Mouse (Mus musculus) G1E-ER4 (cell line): ENCODE results near the gene Abhd5. TPM values are rescaled to one million over a fixed set of nuclear protein-coding genes. Genes with fewer than 3 reads are reported as not detected.
A peak's percentile ranks its signal among the peaks of the same experiment; 100 is the strongest.

Experiments used
- GATA1 ChIP-seq: IDR thresholded peaks from one replicate; pipeline ENCODE4 v1.8.0; 2012; ENCODE audit warnings: low read length, inconsistent platforms
- polyA plus RNA-seq: library from polyadenylated mRNA; stranded (reverse); fragments of >175 nt; gene quantifications from 2 replicates; pipeline ENCODE4 v1.2.3, GENCODE M21; 2012

The Abhd5 gene
- 26.3 and 34.1 TPM in 2 replicates for polyA plus RNA-seq

- no peak for TF ChIP-seq GATA1
These were observed at the start of gene Abhd5 for GRCm38 (mm10) chr9:122351303-122352024. Gene Abhd5, plus strand, starts transcription at chr9:122351608.

GRCm38 (mm10) chr9:122305302-122305701, 46.1 kb upstream of the Abhd5 start:
- TF ChIP-seq GATA1 = no peak

- TF ChIP-seq GATA1 = peak; percentile 14
These were observed 42.1 kb upstream of the Abhd5 start for GRCm38 (mm10) chr9:122309013-122309980.

DNA sequence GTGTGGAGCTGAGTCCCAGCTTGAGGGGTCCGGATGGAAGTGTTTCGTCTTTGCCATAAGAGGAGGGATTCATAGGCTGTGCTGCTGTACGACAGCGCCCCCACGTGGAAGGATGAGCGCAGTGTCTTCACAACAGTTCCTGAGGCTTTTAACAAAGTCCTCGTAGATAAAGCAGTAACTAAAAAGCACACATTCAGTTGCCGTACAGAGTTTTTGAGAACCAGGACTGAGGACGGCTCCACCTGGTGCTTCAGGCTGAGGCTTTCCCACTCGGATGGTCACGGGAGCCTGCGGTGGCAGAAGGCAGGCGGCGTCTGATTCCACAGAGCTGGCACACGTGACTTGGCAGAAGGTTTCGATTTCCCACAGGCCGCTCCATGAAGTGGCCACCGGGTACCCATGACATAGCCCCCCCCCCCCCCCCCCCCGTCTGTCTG, 40.8 kb upstream of the Abhd5 start:
- TF ChIP-seq GATA1 = no peak

GRCm38 (mm10) chr9:122311051-122311760, 40.2 kb upstream of the Abhd5 start:
- TF ChIP-seq GATA1 = no peak

DNA sequence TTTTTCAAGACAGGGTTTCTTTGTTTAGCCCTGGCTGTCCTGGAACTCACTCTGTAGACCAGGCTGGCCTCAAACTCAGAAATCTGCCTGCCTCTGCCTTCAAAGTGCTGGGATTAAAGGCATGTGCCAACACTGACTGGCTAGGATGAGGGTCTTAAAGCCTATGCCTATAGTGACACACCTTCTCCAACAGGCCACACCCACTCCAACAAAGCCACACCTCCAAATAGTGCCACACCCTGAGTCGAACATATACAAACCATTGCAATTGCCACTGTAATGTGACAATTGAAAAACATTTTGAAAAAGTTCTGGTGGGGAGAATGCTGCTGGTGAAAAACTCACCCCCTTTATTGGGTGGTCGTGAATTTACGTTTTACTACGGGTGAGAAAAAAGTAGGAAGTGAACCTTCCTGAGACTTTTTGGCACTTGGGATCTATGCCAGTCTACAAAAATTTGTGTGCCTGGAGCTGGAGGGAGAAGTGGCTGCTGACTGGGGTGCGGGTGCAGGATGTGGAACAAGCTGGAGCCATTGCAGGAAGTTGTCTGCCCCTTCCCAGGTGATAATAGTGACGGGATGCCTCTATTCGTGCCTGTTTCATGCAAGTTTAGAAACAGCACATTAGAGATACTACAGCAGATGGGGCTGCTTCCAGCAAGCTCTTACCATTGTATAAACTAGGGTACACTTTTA, 39.0 kb upstream of the Abhd5 start:
- TF ChIP-seq GATA1 = no peak

DNA sequence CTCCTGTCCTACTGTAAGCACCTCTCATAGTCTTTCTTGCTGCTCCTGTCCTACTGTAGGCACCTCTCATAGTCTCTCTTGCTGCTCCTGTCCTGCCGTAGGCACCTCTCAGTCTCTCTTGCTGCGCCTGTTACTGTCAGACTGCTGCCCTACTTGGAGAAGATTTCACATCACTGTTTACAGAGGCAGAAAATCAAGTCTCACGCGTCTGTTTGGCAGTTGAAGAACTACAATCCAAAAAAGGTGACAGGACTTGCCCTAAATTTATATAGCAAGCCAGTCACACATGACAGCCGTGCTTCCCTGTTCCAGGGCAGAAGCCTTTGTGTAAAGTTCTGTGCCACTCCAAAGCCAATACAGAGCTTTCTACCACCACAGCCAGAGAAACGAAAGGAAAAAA, 37.0 kb upstream of the Abhd5 start:
- TF ChIP-seq GATA1 = no peak

- no peak for TF ChIP-seq GATA1
These were observed 36.5 kb upstream of the Abhd5 start for GRCm38 (mm10) chr9:122314942-122315341.

- no peak for TF ChIP-seq GATA1
These were observed 35.9 kb upstream of the Abhd5 start for GRCm38 (mm10) chr9:122315501-122315900.

DNA sequence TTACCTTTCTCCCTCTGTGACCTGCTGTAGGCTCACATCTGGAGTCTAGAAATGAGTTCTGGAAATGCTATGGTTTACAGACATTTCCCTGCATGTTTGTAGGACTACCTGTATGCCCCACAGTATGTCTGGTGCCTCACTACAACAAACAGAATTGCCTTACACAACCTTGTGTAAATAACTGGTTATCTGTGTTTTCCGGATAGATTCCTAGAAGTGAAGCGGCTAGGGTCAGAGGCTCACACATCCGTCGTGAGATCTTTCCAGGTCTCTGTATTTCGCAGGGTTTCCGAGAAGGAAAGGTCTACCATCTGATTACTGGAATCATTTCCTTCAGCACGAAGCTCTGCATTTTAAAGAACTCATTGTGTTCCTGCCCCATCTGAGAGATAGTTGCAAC, 34.8 kb upstream of the Abhd5 start:
- no peak for TF ChIP-seq GATA1

GRCm38 (mm10) chr9:122320626-122321025, 30.8 kb upstream of the Abhd5 start:
- no peak for TF ChIP-seq GATA1

DNA sequence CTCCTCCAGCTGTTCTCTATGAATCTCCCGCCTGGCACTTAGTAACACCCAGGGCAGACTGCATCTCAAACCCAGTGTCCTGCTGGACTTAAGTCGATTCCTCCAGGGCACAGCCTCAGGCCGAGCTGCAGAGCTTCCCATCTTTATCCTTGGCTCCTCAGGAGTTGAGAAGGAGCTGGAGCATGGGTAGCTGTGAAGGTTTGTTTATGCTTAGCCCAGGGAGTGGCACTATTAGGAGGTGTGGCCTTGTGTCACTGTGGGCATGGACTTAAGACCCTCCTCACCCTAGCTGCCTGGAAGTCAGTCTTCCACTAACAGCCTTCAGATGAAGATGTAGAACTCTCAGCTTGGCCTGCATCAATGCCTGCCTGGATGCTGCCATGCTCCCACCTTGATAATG, 29.1 kb upstream of the Abhd5 start:
- no peak for TF ChIP-seq GATA1

DNA sequence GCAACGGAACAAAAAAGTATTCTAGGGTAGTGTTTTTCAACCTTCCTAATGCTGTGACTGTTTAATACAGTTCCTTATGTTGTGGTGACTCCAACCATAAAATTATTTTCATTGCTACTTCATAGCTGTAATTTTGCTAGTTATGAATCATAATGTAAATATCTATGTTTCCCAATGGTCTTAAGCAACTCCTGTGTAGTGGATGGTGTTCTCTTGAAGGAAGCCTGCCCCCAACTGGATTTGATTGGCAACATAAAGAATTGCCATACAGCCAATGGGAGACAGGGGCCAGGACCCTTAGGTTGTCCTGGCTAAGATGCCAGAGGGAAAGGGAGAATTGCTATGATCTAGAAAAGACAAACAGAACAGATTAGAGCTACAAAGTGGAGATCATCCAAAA, 25.4 kb upstream of the Abhd5 start:
- TF ChIP-seq GATA1 = no peak

DNA sequence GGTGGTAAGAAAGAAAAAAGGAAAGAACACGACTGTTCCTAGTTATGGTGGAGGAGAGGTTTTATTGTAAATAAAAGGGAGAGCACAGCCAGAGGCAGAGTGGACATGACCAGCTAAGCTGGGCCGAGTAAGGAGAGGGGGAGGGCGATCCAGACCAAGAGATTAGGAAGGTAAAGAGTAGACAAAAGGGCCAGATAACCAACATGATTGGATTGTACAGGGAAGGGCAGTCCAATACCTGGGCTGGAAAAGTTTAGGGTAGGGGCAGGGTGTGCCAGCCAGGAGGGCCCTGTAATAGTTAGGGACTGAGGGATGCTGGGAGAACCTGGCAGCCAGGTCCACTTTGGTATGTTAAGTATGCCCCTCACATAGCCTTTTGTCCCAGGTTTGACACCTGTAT, 23.2 kb upstream of the Abhd5 start:
- TF ChIP-seq GATA1 = no peak

DNA sequence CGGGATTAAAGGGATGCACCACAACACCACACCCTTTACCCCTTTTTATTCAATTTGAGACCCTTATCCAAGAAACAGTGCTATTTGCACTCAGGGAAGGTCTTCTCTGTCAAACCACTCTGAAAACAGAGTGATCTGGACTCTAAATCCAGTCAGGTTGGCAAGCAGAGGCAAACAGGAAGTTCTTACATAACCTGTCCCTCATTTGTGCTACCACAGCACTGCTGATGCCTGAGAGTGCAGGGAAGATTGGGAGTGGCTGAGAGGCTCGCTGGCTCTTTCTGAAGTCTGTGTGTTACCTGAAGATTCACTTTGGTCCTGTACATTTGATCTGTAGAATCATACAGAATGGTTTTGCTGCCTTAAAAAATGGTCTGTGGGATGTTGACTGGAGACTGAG, 14.7 kb upstream of the Abhd5 start:
- no peak for TF ChIP-seq GATA1
